Mouse (Mus musculus) hindbrain, embryonic 13.5 days (tissue): ENCODE measurements around the gene Nop9. TPM values are rescaled to one million over a fixed set of nuclear protein-coding genes. Genes with fewer than 3 reads are reported as not detected.

Experiments
- ATAC-seq: fragments of 200-750 bp; cut with Nextera tagmentation; 2 replicates; pipeline ENCODE4 v1.8.0; 2017; ENCODE audit warnings: moderate TSS enrichment; ENCODE audit not compliant: low FRiP score
- H3K27ac ChIP-seq: fragments of 300-500 bp; sonication (generic); 2 replicates; pipeline ENCODE4 v1.5.1; 2015; ENCODE audit warnings: inconsistent platforms, mild to moderate bottlenecking, moderate library complexity
- H3K27me3 ChIP-seq: fragments of 300-500 bp; sonication (generic); 2 replicates; pipeline ENCODE4 v1.6.1; 2015; ENCODE audit warnings: mild to moderate bottlenecking, inconsistent platforms
- H3K36me3 ChIP-seq: fragments of 300-500 bp; sonication (generic); 2 replicates; pipeline ENCODE4 v1.6.1; 2015; ENCODE audit warnings: mild to moderate bottlenecking, inconsistent platforms
- H3K4me1 ChIP-seq: fragments of 300-500 bp; sonication (generic); replicated peaks from 2 replicates; pipeline ENCODE4 v1.6.1; 2015; ENCODE audit warnings: inconsistent platforms
- H3K4me2 ChIP-seq: fragments of 300-500 bp; sonication (generic); 2 replicates; pipeline ENCODE4 v1.6.1; 2015; ENCODE audit warnings: inconsistent platforms, mild to moderate bottlenecking, moderate library complexity
- H3K4me3 ChIP-seq: fragments of 300-500 bp; sonication (generic); 2 replicates; pipeline ENCODE4 v1.5.1; 2015; ENCODE audit warnings: mild to moderate bottlenecking, inconsistent platforms
- H3K9ac ChIP-seq: fragments of 300-500 bp; sonication (generic); 2 replicates; pipeline ENCODE4 v1.6.1; 2015; ENCODE audit warnings: mild to moderate bottlenecking, inconsistent platforms
- H3K9me3 ChIP-seq: fragments of 300-500 bp; sonication (generic); 2 replicates; pipeline ENCODE4 v1.6.1; 2016; ENCODE audit warnings: inconsistent platforms
- WGBS: fragments of 180-500 bp; shearing (Covaris S2); methylation state at CpG from one replicate; pipeline ENCODE4 v1.1.7; 2015; 5-methylcytosine and 5-hydroxymethylcytosine counted together
- polyA plus RNA-seq: library from polyadenylated mRNA; unstranded; fragments of >200 nt; fragmentation: Nextera tagmentation; extraction: Ambion mirVana; gene quantifications from 2 replicates; pipeline ENCODE4 v1.2.1, GENCODE M21; 2015

Gene Nop9
- polyA plus RNA-seq, 1 experiment from 2014 or later = 28.7 TPM

- WGBS = 82% methylated on average over 8 of the region's 8 CpGs
- ATAC-seq = no peak
- no peaks in the 10 kb centered on the region for H3K9me3 ChIP-seq
- no peak overlapping the region for H3K27ac ChIP-seq
- peaks cover 24% of the 10 kb centered on the region for H3K27me3 ChIP-seq
- peaks cover 39% of the 10 kb centered on the region for H3K36me3 ChIP-seq
- no peak overlapping the region for H3K9ac ChIP-seq
- peaks cover 11% of the 10 kb centered on the region for H3K4me1 ChIP-seq
- no peak overlapping the region for H3K4me3 ChIP-seq
- no peak overlapping the region for H3K4me2 ChIP-seq
These were observed 28.6 kb upstream of the Nop9 start for GRCm38 (mm10) chr14:55716884-55717283.

GRCm38 (mm10) chr14:55719737-55720136 lies 25.8 kb upstream of the Nop9 start:
- peaks cover 16% of the 10 kb centered on the region for H3K4me1 ChIP-seq
- 92% methylated on average over 6 of the region's 6 CpGs for WGBS
- H3K9ac ChIP-seq = no peak overlapping the region
- H3K4me2 ChIP-seq = no peak overlapping the region
- peaks cover 39% of the 10 kb centered on the region for H3K36me3 ChIP-seq
- H3K4me3 ChIP-seq = no peak overlapping the region
- no peaks in the 10 kb centered on the region for H3K9me3 ChIP-seq
- ATAC-seq = no peak
- no peak overlapping the region for H3K27ac ChIP-seq
- no peaks in the 10 kb centered on the region for H3K27me3 ChIP-seq

GRCm38 (mm10) chr14:55720666-55721065 lies 24.8 kb upstream of the Nop9 start:
- peak overlapping the region; percentile 61 for H3K4me2 ChIP-seq
- no peak overlapping the region for H3K27ac ChIP-seq
- peak overlapping the region; percentile 29; the same call in 1 of the 2 replicates for H3K9ac ChIP-seq
- no peak for ATAC-seq
- H3K36me3 ChIP-seq = peaks cover 39% of the 10 kb centered on the region
- peaks cover 16% of the 10 kb centered on the region for H3K4me1 ChIP-seq
- H3K9me3 ChIP-seq = no peaks in the 10 kb centered on the region
- H3K27me3 ChIP-seq = no peaks in the 10 kb centered on the region
- peak overlapping the region; percentile 73; the same call in 1 of the 2 replicates for H3K4me3 ChIP-seq
- 93% methylated on average over 12 of the region's 12 CpGs for WGBS

- H3K9ac ChIP-seq = peak overlapping the region; percentile 81
- H3K27ac ChIP-seq = no peak overlapping the region
- no peaks in the 10 kb centered on the region for H3K9me3 ChIP-seq
- H3K4me1 ChIP-seq = peaks cover 16% of the 10 kb centered on the region
- peak overlapping the region; percentile 73 for H3K4me3 ChIP-seq
- peak; percentile 1; the same call in 1 of the 2 replicates for ATAC-seq
- no peaks in the 10 kb centered on the region for H3K27me3 ChIP-seq
- 70% methylated on average over 6 of the region's 6 CpGs for WGBS
- H3K4me2 ChIP-seq = peak overlapping the region; percentile 61
- peaks cover 38% of the 10 kb centered on the region for H3K36me3 ChIP-seq
These were observed 24.4 kb upstream of the Nop9 start for GRCm38 (mm10) chr14:55721076-55721475.

- Histone ChIP-seq H3K27me3 (no peaks in the 10 kb centered on the region), H3K4me2 (peak within 1 kb of the TSS; percentile 61), H3K9ac (peak within 1 kb of the TSS; percentile 81), H3K36me3 (peaks cover 30% of the 10 kb centered on the region), H3K4me3 (peak within 1 kb of the TSS; percentile 73), H3K27ac (peak within 1 kb of the TSS; percentile 90), H3K9me3 (no peaks in the 10 kb centered on the region), H3K4me1 (peaks cover 16% of the 10 kb centered on the region)
- under 1% methylated on average over 47 of the region's 50 CpGs for WGBS
- peak; percentile 98 for ATAC-seq
These were observed 23.6 kb upstream of the Nop9 start, which contains the start of gene Rabggta for GRCm38 (mm10) chr14:55721700-55722437. Rabggta (minus strand) TSS chr14:55722263.

GRCm38 (mm10) chr14:55722438-55722945 lies 23.0 kb upstream of the Nop9 start:
- Histone ChIP-seq H3K4me3 (peak overlapping the region; percentile 73), H3K27me3 (no peaks in the 10 kb centered on the region), H3K27ac (peak overlapping the region; percentile 90; the same call in 1 of the 2 replicates), H3K9me3 (no peaks in the 10 kb centered on the region), H3K36me3 (peaks cover 24% of the 10 kb centered on the region), H3K4me1 (peaks cover 16% of the 10 kb centered on the region), H3K4me2 (peak overlapping the region; percentile 61), H3K9ac (peak overlapping the region; percentile 81)
- peak; percentile 17 for ATAC-seq
- WGBS = 51% methylated on average over 8 of the region's 8 CpGs

GRCm38 (mm10) chr14:55723433-55723832 lies 22.1 kb upstream of the Nop9 start:
- Histone ChIP-seq H3K9ac (no peak overlapping the region), H3K4me2 (no peak overlapping the region), H3K27me3 (no peaks in the 10 kb centered on the region), H3K27ac (no peak overlapping the region), H3K4me3 (no peak overlapping the region), H3K4me1 (peaks cover 16% of the 10 kb centered on the region), H3K9me3 (no peaks in the 10 kb centered on the region), H3K36me3 (peaks cover 15% of the 10 kb centered on the region)
- ATAC-seq = no peak
- 94% methylated on average over 7 of the region's 7 CpGs for WGBS

- Histone ChIP-seq H3K4me3 (no peak overlapping the region), H3K9ac (no peak overlapping the region), H3K4me1 (peaks cover 16% of the 10 kb centered on the region), H3K27ac (no peak overlapping the region), H3K27me3 (0 out of 2 replicates have a peak, but pooled peaks cover 2% of the 10 kb centered on the region), H3K9me3 (no peaks in the 10 kb centered on the region), H3K4me2 (no peak overlapping the region), H3K36me3 (peaks cover 5% of the 10 kb centered on the region)
- no peak for ATAC-seq
- 72% methylated on average over 8 of the region's 8 CpGs for WGBS
These were observed 21.1 kb upstream of the Nop9 start for GRCm38 (mm10) chr14:55724411-55724871.

- ATAC-seq = no peak
- H3K36me3 ChIP-seq = no peaks in the 10 kb centered on the region
- no peaks in the 10 kb centered on the region for H3K9me3 ChIP-seq
- no peak overlapping the region for H3K9ac ChIP-seq
- 0 out of 2 replicates have a peak, but pooled peaks cover 2% of the 10 kb centered on the region for H3K27me3 ChIP-seq
- peaks cover 7% of the 10 kb centered on the region; the same call in 1 of the 2 replicates for H3K4me1 ChIP-seq
- no peak overlapping the region for H3K4me2 ChIP-seq
- H3K4me3 ChIP-seq = no peak overlapping the region
- no peak overlapping the region for H3K27ac ChIP-seq
These were observed 19.2 kb upstream of the Nop9 start for GRCm38 (mm10) chr14:55726261-55726660.

- ATAC-seq = no peak
- WGBS = 71% methylated on average over 8 of the region's 8 CpGs
- H3K27ac ChIP-seq = no peak overlapping the region
- no peak overlapping the region for H3K4me3 ChIP-seq
- no peaks in the 10 kb centered on the region for H3K36me3 ChIP-seq
- H3K27me3 ChIP-seq = 0 out of 2 replicates have a peak, but pooled peaks cover 2% of the 10 kb centered on the region
- H3K4me1 ChIP-seq = no peaks in the 10 kb centered on the region
- no peak overlapping the region for H3K4me2 ChIP-seq
- H3K9ac ChIP-seq = no peak overlapping the region
- H3K9me3 ChIP-seq = no peaks in the 10 kb centered on the region
These were observed 17.4 kb upstream of the Nop9 start for GRCm38 (mm10) chr14:55727889-55728685.

GRCm38 (mm10) chr14:55730116-55730515 lies 15.4 kb upstream of the Nop9 start:
- no peaks in the 10 kb centered on the region for H3K9me3 ChIP-seq
- H3K4me3 ChIP-seq = no peak overlapping the region
- no peak for ATAC-seq
- no peaks in the 10 kb centered on the region for H3K4me1 ChIP-seq
- 78% methylated on average over 7 of the region's 7 CpGs for WGBS
- H3K36me3 ChIP-seq = no peaks in the 10 kb centered on the region
- no peak overlapping the region for H3K27ac ChIP-seq
- 0 out of 2 replicates have a peak, but pooled peaks cover 2% of the 10 kb centered on the region for H3K27me3 ChIP-seq
- H3K4me2 ChIP-seq = no peak overlapping the region
- no peak overlapping the region for H3K9ac ChIP-seq

- H3K4me3 ChIP-seq = no peak overlapping the region
- H3K36me3 ChIP-seq = no peaks in the 10 kb centered on the region
- ATAC-seq = no peak
- H3K4me1 ChIP-seq = no peaks in the 10 kb centered on the region
- 79% methylated on average over 7 of the region's 7 CpGs for WGBS
- H3K4me2 ChIP-seq = no peak overlapping the region
- H3K27ac ChIP-seq = no peak overlapping the region
- no peak overlapping the region for H3K9ac ChIP-seq
- H3K27me3 ChIP-seq = 0 out of 2 replicates have a peak, but pooled peaks cover 2% of the 10 kb centered on the region
- H3K9me3 ChIP-seq = no peaks in the 10 kb centered on the region
These were observed 14.9 kb upstream of the Nop9 start for GRCm38 (mm10) chr14:55730531-55731032.
